Mouse (Mus musculus): ENCODE data around the gene Exoc3l2.

Gene Exoc3l2

GRCm38 (mm10) chr7:19462884-19463381 lies at the start of gene Exoc3l2:
Gene Exoc3l2, plus strand, starts transcription at chr7:19463331.
- no peak for DNase-seq

GRCm38 (mm10) chr7:19413525-19413924 lies 49.6 kb upstream of the Exoc3l2 start:
- no peak for DNase-seq

- no peak for DNase-seq
These were observed 46.5 kb upstream of the Exoc3l2 start for GRCm38 (mm10) chr7:19416590-19416989.

GRCm38 (mm10) chr7:19420121-19420520 lies 43.0 kb upstream of the Exoc3l2 start:
- DNase-seq = no peak

GRCm38 (mm10) chr7:19420821-19421636 lies 42.1 kb upstream of the Exoc3l2 start:
- DNase-seq = peak; percentile 97

GRCm38 (mm10) chr7:19423083-19423482 lies 40.0 kb upstream of the Exoc3l2 start:
- no peak for DNase-seq

GRCm38 (mm10) chr7:19424051-19424450 lies 39.1 kb upstream of the Exoc3l2 start:
- no peak for DNase-seq

- no peak for DNase-seq
These were observed 36.8 kb upstream of the Exoc3l2 start for GRCm38 (mm10) chr7:19426349-19426748.

GRCm38 (mm10) chr7:19426888-19427287 lies 36.2 kb upstream of the Exoc3l2 start:
- no peak for DNase-seq

- no peak for DNase-seq
These were observed 35.0 kb upstream of the Exoc3l2 start for GRCm38 (mm10) chr7:19427999-19428650.

GRCm38 (mm10) chr7:19429726-19430125 lies 33.4 kb upstream of the Exoc3l2 start:
- DNase-seq = peak; percentile 28

GRCm38 (mm10) chr7:19430402-19430801 lies 32.7 kb upstream of the Exoc3l2 start:
- DNase-seq = peak; percentile 38

- DNase-seq = no peak
These were observed 30.7 kb upstream of the Exoc3l2 start for GRCm38 (mm10) chr7:19432475-19432874.

GRCm38 (mm10) chr7:19436276-19436675 lies 26.9 kb upstream of the Exoc3l2 start:
- no peak for DNase-seq

GRCm38 (mm10) chr7:19437048-19437447 lies 26.1 kb upstream of the Exoc3l2 start:
- no peak for DNase-seq

GRCm38 (mm10) chr7:19441448-19442091 lies 21.6 kb upstream of the Exoc3l2 start:
- DNase-seq = peak; percentile 81

- DNase-seq = peak; percentile 92
These were observed 19.8 kb upstream of the Exoc3l2 start for GRCm38 (mm10) chr7:19443344-19443743.

- no peak for DNase-seq
These were observed 18.3 kb upstream of the Exoc3l2 start for GRCm38 (mm10) chr7:19444801-19445200.

- DNase-seq = no peak
These were observed 15.4 kb upstream of the Exoc3l2 start for GRCm38 (mm10) chr7:19447689-19448088.

GRCm38 (mm10) chr7:19449165-19449564 lies 14.0 kb upstream of the Exoc3l2 start:
- no peak for DNase-seq

GRCm38 (mm10) chr7:19455186-19455585 lies 7.9 kb upstream of the Exoc3l2 start:
- no peak for DNase-seq

GRCm38 (mm10) chr7:19455819-19456495 lies 7.2 kb upstream of the Exoc3l2 start:
- no peak for DNase-seq

GRCm38 (mm10) chr7:19456628-19457027 lies 6.5 kb upstream of the Exoc3l2 start:
- no peak for DNase-seq

Measured in lung, postnatal 36 days (tissue).